Mouse (Mus musculus) ES-E14 (cell line): ENCODE data around the gene Efhc1.

Experiments used
- CHD2 ChIP-seq: IDR thresholded peaks from 2 replicates; pipeline ENCODE4 v1.6.1; 2014; ENCODE audit warnings: mild to moderate bottlenecking, low read depth, low read length, inconsistent platforms
- HCFC1 ChIP-seq: IDR thresholded peaks from 2 replicates; pipeline ENCODE4 v1.6.1; 2012; ENCODE audit warnings: low read length, inconsistent platforms, borderline replicate concordance; ENCODE audit not compliant: insufficient read depth
- MAFK ChIP-seq: IDR thresholded peaks from 2 replicates; pipeline ENCODE4 v1.6.1; 2014; ENCODE audit warnings: mild to moderate bottlenecking, low read depth, low read length, inconsistent platforms; ENCODE audit not compliant: insufficient read depth
- ZC3H11A ChIP-seq: IDR thresholded peaks from 2 replicates; pipeline ENCODE4 v1.6.1; 2012; ENCODE audit warnings: low read depth, mild to moderate bottlenecking, inconsistent platforms, low read length, borderline replicate concordance
- ZNF384 ChIP-seq: IDR thresholded peaks from 2 replicates; pipeline ENCODE4 v1.6.1; 2012; ENCODE audit warnings: low read depth, low read length, inconsistent platforms

DNA sequence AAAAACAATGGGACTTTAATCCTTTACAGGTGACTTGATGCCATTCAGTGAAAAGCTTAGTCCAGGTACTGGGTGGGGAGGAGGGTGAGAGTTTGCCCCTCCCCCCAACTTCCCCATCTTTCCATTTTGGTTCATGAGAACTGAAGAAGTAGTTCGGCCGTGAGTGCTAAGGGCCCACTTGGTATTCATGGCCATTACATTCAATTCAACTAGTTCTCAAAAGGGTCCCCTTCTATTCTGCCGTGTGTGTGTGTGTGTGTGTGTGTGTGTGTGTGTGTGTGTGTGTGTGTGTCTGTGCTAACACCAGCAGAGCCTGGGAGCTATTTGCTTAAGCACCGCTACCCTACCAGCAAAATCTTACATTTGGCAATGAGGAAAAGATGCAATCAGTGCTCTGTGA is 33.2 kb downstream of the Efhc1 start:
- TF ChIP-seq CHD2 (no peak), ZC3H11A (no peak), MAFK (no peak), ZNF384 (no peak), HCFC1 (no peak)
